Mouse (Mus musculus): ENCODE data around the gene Gpnmb. TPM values are rescaled to one million over a fixed set of nuclear protein-coding genes. Genes with fewer than 3 reads are reported as not detected.

Gpnmb gene
- polyA plus RNA-seq, 1 experiment from 2014 or later, result 0.74 TPM

GRCm38 (mm10) chr6:49028708-49029107 lies 7.6 kb upstream of the Gpnmb start:
- DNase-seq (ENCODE audit: low spot score), result no peak

DNA sequence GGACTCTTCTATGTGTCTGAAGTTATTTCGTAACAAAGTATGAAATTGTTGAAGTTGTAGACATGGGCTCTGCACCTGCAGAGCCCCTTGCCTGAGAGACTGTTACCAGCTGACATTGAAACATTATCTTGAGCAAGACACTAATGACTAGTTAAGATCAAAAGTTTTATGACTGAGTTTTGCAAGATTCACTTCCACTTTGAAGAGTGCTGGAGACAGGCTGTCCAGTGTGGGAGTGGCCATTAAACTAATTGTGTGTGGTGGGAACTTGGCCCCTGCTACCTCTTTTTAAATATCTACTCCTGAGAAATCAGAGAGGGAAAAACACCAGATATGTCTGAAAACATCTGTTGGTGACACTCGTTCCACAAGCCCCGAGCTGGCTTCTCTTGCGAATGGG lies 5.1 kb upstream of the Gpnmb start:
- no peak for DNase-seq (ENCODE audit: low spot score)

DNA sequence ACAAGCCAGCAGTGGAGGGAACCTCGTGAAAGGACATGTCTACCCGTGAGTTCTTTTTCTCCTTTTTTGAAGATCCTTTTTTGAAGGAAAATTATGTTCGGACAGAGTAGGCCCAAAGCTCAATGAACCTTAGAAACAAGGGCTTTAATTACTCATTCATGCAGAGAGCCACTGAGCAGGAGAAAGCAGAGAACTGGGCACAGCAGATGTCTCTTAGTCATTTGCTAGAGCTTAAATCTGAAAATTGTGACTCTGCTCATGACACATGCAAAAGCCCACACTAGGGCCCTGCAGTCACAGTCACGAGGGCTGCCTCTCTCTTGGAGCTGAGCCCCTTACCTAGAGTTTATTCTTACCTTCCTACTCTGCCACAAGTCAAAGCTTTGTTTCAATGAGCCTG lies 3.6 kb upstream of the Gpnmb start:
- no peak for DNase-seq (ENCODE audit: low spot score)

GRCm38 (mm10) chr6:49037268-49037662 lies 919 bp downstream of the Gpnmb start:
- DNase-seq (ENCODE audit: low spot score), result no peak

GRCm38 (mm10) chr6:49039470-49040180 lies 3.3 kb downstream of the Gpnmb start:
- peak; percentile 65 for DNase-seq (ENCODE audit: low spot score)

GRCm38 (mm10) chr6:49046502-49046901 lies 10.2 kb downstream of the Gpnmb start:
- no peak for DNase-seq (ENCODE audit: low spot score)

DNA sequence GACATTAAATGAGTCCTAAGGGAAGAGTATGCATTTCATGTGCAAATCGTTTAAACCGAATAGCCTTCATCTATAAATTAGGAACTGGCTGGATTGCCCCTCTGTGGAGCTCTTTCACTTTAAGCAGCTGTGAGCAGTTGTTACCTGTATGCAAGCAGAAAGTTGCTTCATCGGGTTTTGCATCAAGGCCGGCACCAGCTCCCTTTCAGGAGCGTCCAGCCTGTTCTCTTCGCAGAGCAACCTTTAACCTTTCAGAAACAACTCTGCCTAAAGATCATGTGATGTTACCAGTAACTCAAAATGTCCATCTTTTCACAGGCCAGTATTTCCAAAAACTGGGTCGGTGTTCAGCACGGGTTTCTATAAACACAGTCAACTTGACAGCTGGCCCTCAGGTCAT lies 10.6 kb downstream of the Gpnmb start:
- no peak for DNase-seq (ENCODE audit: low spot score)

DNA sequence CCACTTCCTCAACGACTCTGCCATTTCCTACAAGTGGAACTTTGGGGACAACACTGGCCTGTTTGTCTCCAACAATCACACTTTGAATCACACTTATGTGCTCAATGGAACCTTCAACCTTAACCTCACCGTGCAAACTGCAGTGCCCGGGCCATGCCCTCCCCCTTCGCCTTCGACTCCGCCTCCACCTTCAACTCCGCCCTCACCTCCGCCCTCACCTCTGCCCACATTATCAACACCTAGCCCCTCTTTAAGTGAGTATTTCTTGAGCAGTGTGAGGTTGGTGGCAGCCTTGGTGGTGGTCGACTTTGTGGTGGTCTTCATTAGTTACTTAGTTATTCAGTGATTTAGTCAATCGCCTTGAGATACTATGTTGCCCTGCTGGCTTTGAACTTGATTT lies 11.5 kb downstream of the Gpnmb start:
- DNase-seq (ENCODE audit: low spot score), result no peak

GRCm38 (mm10) chr6:49048395-49048794 lies 12.0 kb downstream of the Gpnmb start:
- no peak for DNase-seq (ENCODE audit: low spot score)

DNA sequence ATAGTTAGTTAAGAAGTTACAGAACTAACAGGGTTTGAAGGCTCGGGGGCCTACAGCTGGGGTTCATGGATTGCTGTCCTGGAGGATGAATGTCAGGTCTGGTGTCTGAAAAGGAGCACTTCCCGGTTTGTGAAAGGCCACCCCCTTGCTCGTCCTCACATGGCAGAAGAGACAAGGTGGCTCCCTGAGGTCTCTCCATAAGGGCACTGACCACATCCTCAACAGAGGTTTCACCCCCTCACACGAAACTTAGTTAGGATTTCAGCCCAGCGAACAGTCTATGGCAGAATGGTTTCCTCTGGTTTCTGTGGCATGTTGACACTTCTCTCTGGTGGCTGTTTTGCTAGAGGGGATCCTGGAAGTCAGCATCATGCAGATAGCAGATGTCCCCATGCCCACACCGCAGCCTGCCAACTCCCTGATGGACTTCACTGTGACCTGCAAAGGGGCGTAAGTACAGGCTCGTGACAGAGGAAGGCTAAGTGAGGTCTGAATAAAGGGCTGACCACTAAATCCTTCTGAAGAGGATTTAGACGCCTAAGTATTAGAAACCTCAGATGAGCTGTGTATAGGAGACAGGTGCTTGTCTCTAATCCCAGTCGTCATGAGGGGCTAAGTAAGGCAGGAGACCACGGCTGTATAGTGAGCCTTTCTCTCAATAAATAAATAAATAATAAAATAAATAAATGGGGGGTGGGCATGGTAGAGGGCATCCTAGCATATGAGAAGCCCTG lies 14.5 kb downstream of the Gpnmb start:
- no peak for DNase-seq (ENCODE audit: low spot score)

DNA sequence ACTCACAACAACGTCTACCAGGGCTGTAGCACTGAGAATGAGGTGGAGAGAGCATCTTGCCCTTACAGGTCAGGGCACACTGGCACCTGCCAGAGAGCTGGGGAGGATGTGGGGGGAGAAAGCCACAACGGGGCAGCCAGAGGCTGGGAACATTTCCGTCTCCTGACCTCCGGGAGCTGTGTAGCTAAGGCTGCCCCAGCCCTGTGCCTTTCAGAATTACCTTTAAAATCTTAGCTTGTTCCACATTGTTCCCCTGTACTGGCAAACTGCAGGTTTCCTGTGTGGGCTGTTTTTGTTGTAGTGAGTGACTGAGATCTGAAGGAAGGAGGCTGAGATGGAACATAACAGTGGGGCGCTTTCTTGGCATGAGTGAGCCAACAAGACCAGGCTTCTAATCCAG lies 15.8 kb downstream of the Gpnmb start:
- peak; percentile 41 for DNase-seq (ENCODE audit: low spot score)

- DNase-seq (ENCODE audit: low spot score), result no peak
Measured at GRCm38 (mm10) chr6:49055256-49055733, 18.9 kb downstream of the Gpnmb start.

GRCm38 (mm10) chr6:49056009-49056408 lies 19.7 kb downstream of the Gpnmb start:
- DNase-seq (ENCODE audit: low spot score), result no peak

GRCm38 (mm10) chr6:49057053-49058021 lies 21.0 kb downstream of the Gpnmb start:
- DNase-seq (ENCODE audit: low spot score), result peak; percentile 79

DNA sequence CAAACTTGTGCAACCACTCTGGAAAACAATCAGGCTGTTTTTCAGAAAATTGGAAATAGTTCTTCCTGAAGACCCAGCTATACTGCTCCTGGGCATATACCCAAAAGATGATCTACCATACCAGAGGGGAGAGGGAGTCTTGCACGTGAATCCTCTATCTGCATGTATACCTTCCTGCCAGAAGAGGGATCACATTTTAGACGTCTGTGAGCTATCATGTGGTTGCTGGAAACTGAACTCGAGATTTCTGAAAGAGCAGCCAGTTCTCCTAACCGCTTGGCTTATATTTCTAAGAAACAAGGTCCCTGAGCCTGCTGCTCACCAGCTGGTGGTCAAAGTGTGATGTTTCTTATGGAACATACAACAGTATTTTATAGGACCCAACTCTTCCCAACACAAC lies 32.0 kb downstream of the Gpnmb start:
- no peak for DNase-seq (ENCODE audit: low spot score)

GRCm38 (mm10) chr6:49073304-49074116 lies 37.2 kb downstream of the Gpnmb start, which contains the start of gene Malsu1:
TSS of gene Malsu1 (plus strand) at chr6:49073795.
- peak; percentile 92 for DNase-seq (ENCODE audit: low spot score)

DNA sequence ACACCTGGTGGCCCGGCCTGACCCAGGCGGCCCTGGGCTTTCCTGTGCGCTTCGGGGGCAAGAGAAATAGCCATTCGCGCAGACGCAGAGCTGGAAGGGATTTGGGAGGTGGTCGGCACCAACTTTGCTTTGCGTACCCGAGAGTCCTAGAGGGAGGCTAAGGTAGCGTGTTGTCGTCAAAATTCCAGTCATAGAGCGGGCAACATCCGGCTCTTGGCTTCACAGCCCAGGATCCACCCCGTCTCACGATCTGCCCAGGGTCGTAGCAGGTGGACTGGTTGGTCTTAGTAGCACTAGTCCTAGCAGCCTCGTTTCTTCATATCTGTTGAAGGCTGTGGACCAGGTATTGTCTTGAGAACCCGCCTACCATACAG lies 37.8 kb downstream of the Gpnmb start:
- peak; percentile 42 for DNase-seq (ENCODE audit: low spot score)

- DNase-seq (ENCODE audit: low spot score), result no peak
Measured at GRCm38 (mm10) chr6:49077894-49078293, 41.5 kb downstream of the Gpnmb start.

- DNase-seq (ENCODE audit: low spot score), result no peak
Measured at GRCm38 (mm10) chr6:49079313-49079712, 43.0 kb downstream of the Gpnmb start.

- DNase-seq (ENCODE audit: low spot score), result no peak
Measured at GRCm38 (mm10) chr6:49083008-49083407, 46.7 kb downstream of the Gpnmb start.

- DNase-seq (ENCODE audit: low spot score), result no peak
Measured at GRCm38 (mm10) chr6:49094968-49095367, 58.6 kb downstream of the Gpnmb start.
